Mouse (Mus musculus): Measurements from ENCODE around the gene Rnf152. TPM values are rescaled to one million over a fixed set of nuclear protein-coding genes. Genes with fewer than 3 reads are reported as not detected.
A peak's percentile ranks its signal among the peaks of the same experiment; 100 is the strongest.

Rnf152 gene
- polyA plus RNA-seq, 1 experiment from 2014 or later: 15.4 TPM

DNA sequence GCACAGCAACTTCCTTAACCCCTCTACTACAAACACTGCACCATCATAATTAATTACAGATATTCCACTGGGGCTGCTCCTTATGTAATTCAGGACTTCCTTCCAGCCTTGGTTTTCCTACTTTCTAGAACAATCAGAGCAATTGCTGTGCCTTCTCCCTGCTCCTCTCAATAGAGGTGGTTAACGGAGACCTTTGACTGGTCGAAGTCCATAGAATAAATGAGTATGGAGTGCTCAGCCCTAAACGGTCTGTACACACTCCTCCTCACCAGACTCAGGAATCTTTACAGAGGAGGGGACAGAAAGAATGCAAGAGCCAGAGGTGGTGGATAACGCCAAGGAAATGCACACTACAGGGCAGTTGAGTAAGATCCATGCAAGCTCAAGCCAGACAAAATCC is 19.1 kb downstream of the Rnf152 start:
- H3K4me3 ChIP-seq: no peak overlapping the region
- 88% methylated on average over 4 of the region's 4 CpGs for WGBS
- H3K4me1 ChIP-seq (replicated peaks): no peaks in the 10 kb centered on the region
- H3K27me3 ChIP-seq: no peaks in the 10 kb centered on the region
- no peak overlapping the region for H3K27ac ChIP-seq
- H3K36me3 ChIP-seq: no peaks in the 10 kb centered on the region
- ATAC-seq (ENCODE audit: low FRiP score): no peak
- H3K9ac ChIP-seq: no peak overlapping the region
- H3K4me2 ChIP-seq: no peak overlapping the region
- no peaks in the 10 kb centered on the region for H3K9me3 ChIP-seq

DNA sequence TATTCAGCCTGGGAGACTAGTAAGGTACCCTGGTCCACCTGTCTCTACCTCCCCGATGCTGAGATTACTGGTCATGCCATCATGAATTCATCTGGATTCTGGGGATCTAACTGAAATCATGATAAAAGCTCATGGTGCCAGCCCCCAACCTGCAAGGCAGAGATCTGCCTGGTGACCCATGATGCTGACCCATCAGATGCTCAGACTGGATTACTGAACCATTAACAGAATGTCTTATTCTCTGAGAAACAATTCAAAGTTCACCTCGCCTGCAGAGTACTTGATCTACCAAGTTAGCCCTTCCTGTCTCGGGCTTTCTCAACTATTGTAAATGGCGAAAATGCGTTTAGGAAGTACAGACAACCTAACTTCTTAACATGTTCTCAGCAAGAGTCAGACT is 20.4 kb downstream of the Rnf152 start:
- H3K4me1 ChIP-seq (replicated peaks): 0 out of 2 replicates have a peak, but pooled peaks cover 2% of the 10 kb centered on the region
- no peaks in the 10 kb centered on the region for H3K36me3 ChIP-seq
- H3K27me3 ChIP-seq: no peaks in the 10 kb centered on the region
- 95% methylated on average over 5 of the region's 5 CpGs for WGBS
- no peak overlapping the region for H3K9ac ChIP-seq
- no peak overlapping the region for H3K4me3 ChIP-seq
- ATAC-seq (ENCODE audit: low FRiP score): no peak
- no peaks in the 10 kb centered on the region for H3K9me3 ChIP-seq
- H3K27ac ChIP-seq: no peak overlapping the region
- H3K4me2 ChIP-seq: no peak overlapping the region

DNA sequence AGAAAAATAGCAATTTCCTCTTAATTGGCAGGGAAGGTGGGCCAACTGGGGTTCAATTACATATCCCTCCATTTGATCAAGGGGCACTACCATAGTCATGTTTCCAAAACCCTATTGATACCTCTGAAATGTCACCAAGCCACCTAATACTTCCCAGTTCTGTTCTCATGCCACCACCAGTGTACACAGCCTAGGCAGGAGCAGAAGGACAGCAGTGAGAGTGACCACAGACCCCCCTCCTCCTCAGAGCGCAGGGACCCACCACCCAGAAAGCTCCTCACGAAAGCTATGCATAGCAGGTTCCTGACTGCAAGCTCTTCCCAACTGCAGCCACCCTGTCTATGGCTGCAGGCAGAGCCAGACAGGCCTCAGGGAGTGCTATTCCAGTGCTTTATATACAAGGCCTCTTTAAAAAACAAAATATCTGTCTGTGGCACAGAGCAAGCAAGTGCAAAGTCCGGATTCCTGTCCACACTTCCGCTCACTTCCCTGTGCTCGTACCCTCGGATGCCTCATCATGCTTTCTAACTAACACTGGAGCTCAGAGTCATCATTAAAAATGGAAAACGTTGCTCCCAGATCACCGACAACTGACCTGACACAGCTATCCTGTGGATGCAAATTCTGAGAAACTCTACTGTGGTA is 24.3 kb downstream of the Rnf152 start:
- no peak overlapping the region for H3K27ac ChIP-seq
- WGBS: 88% methylated on average over 8 of the region's 8 CpGs
- ATAC-seq (ENCODE audit: low FRiP score): no peak
- H3K4me1 ChIP-seq (replicated peaks): 0 out of 2 replicates have a peak, but pooled peaks cover 5% of the 10 kb centered on the region
- no peaks in the 10 kb centered on the region for H3K36me3 ChIP-seq
- H3K4me2 ChIP-seq: no peak overlapping the region
- H3K9ac ChIP-seq: no peak overlapping the region
- no peaks in the 10 kb centered on the region for H3K27me3 ChIP-seq
- H3K4me3 ChIP-seq: no peak overlapping the region
- no peaks in the 10 kb centered on the region for H3K9me3 ChIP-seq

DNA sequence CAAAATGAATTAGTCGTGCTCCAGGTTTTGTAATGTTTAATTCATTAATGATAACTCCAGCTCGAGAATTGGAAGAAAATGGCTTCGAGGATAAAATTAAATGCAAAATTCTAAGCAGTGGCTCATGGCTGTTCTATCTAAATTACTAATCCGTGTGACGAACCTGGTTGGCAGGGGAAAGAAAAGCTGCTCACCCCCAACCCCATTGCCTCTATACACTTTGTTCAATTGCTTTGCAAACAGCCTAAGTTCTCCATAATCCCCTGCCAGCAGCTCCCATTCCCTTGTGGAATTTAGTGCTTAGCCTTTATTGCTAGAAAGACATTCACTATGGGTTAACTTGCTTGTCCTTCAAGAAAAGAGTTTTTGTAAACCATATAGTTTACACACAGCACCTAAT is 24.9 kb downstream of the Rnf152 start:
- Histone ChIP-seq H3K27me3 (no peaks in the 10 kb centered on the region), H3K4me1 (replicated peaks) (0 out of 2 replicates have a peak, but pooled peaks cover 5% of the 10 kb centered on the region), H3K9me3 (no peaks in the 10 kb centered on the region), H3K27ac (no peak overlapping the region), H3K4me3 (no peak overlapping the region), H3K36me3 (no peaks in the 10 kb centered on the region), H3K9ac (no peak overlapping the region), H3K4me2 (no peak overlapping the region)
- ATAC-seq (ENCODE audit: low FRiP score): no peak
- 68% methylated on average over 5 of the region's 5 CpGs for WGBS

DNA sequence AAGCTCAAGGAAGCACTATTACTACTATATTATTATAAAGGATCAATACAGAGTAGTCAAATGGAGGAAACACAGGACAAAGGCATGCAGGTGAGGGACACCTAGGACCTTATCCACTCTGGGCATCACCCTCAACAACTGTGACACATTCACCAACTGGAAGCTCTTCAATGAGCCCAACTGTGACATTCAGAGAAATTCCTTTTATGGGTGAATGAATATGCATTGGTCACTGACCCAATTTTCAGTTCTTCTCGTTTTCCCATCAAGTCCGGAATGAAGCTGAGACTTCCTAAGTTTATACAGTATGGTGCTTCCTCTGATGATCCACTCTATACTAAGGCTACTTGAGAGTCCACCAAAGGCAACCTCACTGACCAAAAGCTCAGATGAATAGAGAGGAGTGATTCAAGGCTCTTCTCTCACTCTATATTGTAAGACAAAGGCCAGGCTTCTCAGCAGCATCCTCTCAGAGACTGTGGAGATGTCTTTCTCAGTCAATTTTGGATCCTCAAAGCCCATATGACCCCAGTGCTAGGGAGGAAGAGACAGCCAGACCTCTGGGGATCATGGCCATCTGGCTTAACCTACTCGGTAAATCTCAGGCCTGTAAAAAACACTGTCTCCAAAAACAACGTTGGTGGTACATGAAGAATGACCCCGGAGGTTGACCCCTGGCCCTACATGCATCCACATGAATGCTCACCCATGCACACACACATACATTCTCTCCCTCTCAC is 25.8 kb downstream of the Rnf152 start:
- WGBS: 73% methylated on average over 5 of the region's 5 CpGs
- Histone ChIP-seq H3K27me3 (no peaks in the 10 kb centered on the region), H3K27ac (no peak overlapping the region)

DNA sequence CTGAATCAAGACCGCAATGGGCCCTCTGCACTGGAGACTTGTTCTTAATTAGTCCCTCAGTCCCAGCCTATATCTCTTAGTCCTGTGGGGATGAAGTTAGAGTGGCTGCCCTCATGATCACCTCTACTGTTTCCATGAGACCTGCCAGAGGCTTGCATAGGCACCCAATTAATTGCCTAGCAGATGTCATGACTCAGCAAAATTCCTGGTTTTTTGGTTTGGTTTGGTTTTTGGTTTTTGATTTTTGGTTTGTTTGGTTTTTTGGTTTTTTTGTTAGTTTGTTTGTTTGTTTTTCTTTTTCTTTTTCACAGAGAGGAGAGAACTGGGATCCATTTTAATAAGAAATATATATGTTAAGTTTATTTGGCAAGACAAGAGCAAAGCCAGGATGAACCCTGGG is 28.7 kb downstream of the Rnf152 start:
- no peak for ATAC-seq (ENCODE audit: low FRiP score)
- H3K4me1 ChIP-seq (replicated peaks): 0 out of 2 replicates have a peak, but pooled peaks cover 5% of the 10 kb centered on the region
- 92% methylated on average over 1 of the region's 1 CpGs for WGBS

More for the DNA sequence above, 25.8 kb downstream of the Rnf152 start:
- H3K36me3 ChIP-seq: no peaks in the 10 kb centered on the region
- no peak overlapping the region for H3K4me2 ChIP-seq
- no peak overlapping the region for H3K9ac ChIP-seq
- H3K4me1 ChIP-seq (replicated peaks): 0 out of 2 replicates have a peak, but pooled peaks cover 5% of the 10 kb centered on the region
- H3K4me3 ChIP-seq: no peak overlapping the region
- ATAC-seq (ENCODE audit: low FRiP score): no peak
- H3K9me3 ChIP-seq: no peaks in the 10 kb centered on the region

DNA sequence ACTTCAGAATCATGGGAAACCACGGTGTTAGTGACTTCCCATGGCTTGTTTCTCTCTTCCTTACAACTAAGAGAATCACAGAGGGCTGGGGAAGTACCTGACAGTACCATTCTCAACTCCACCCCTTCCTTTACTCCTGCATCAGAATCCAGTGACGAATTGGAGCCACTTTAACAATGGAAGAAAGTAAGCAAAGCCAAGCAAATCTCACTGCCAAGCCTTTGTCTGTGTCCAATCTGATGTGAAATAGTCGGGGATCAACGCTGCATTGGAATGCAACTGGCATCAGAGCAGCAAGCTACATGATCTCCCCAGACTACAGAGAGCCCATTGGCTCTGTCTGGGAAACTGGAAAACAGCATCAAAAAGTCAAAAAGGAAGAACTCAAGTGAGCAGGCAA is 31.9 kb downstream of the Rnf152 start:
- 0 out of 2 replicates have a peak, but pooled peaks have one; percentile 12 for ATAC-seq (ENCODE audit: low FRiP score)
- 55% methylated on average over 4 of the region's 4 CpGs for WGBS
- no peaks in the 10 kb centered on the region for H3K4me1 ChIP-seq (replicated peaks)
- no peak overlapping the region for H3K4me3 ChIP-seq
- no peak overlapping the region for H3K27ac ChIP-seq
- peaks cover 6% of the 10 kb centered on the region; the same call in 1 of the 2 replicates for H3K9me3 ChIP-seq
- H3K4me2 ChIP-seq: no peak overlapping the region
- no peaks in the 10 kb centered on the region for H3K36me3 ChIP-seq
- H3K9ac ChIP-seq: no peak overlapping the region
- H3K27me3 ChIP-seq: no peaks in the 10 kb centered on the region

More for the DNA sequence above, 28.7 kb downstream of the Rnf152 start:
- Histone ChIP-seq H3K4me2 (no peak overlapping the region), H3K9me3 (no peaks in the 10 kb centered on the region), H3K27ac (no peak overlapping the region), H3K27me3 (no peaks in the 10 kb centered on the region), H3K4me3 (no peak overlapping the region), H3K9ac (no peak overlapping the region), H3K36me3 (no peaks in the 10 kb centered on the region)

DNA sequence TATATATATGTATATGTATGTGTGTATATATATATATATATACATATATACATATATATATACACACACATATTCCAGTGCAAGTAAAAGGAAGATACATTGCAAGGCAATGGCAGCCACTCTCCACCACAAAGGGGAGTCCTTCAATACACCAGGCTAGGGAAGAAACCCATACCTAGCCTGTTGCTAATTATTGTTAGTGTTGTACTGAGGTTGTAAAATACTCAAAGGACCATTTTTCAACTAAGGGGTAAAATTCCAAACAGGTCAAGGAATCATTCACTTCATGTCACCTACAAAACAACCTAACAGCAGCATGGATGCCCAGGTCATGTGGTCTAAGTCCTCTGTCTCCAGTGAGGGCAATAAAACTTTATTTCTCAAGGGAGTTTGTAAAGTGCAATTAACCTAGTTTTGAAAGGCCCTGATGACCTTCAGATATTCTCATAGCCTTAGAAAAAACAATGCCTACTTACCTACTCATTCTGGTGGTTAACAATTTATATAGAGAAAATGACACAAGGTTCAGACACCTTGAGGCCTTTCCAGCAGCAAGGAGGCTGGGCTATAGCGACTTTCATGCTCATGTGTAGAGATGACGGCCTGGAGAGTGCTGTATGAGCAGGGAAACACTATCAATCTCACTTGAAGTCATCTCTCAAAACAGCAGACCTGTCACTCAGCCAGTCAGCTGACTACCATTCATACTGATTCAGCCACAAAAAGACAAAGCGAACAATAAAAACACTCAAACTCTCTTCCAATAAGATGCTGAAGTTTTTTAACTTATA is 42.3 kb downstream of the Rnf152 start:
- no peak overlapping the region for H3K27ac ChIP-seq
- H3K4me1 ChIP-seq (replicated peaks): peaks cover 7% of the 10 kb centered on the region; the same call in 1 of the 2 replicates
- H3K27me3 ChIP-seq: no peaks in the 10 kb centered on the region
- no peak overlapping the region for H3K9ac ChIP-seq
- no peak overlapping the region for H3K4me3 ChIP-seq
- H3K36me3 ChIP-seq: no peaks in the 10 kb centered on the region
- no peaks in the 10 kb centered on the region for H3K9me3 ChIP-seq
- no peak for ATAC-seq (ENCODE audit: low FRiP score)
- 74% methylated on average over 3 of the region's 3 CpGs for WGBS
- no peak overlapping the region for H3K4me2 ChIP-seq

DNA sequence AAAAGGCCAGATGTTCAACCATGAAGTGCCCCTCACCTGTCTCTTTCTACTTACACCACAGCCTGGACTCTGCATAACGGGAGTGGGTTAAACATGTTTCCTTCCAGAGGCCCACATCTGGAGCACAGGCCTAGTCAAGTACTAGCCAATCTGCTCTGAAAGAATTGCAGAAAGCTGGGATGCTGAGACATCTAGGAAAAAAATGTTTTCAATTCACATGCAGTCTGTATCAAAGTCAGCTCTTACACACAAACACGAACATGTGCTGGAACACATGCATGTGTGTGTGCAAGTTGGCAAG is 44.0 kb downstream of the Rnf152 start:
- peak; percentile 47 for ATAC-seq (ENCODE audit: low FRiP score)
- Histone ChIP-seq H3K4me3 (no peak overlapping the region), H3K9me3 (no peaks in the 10 kb centered on the region), H3K27ac (peak overlapping the region; percentile 60), H3K4me1 (replicated peaks) (peaks cover 7% of the 10 kb centered on the region; the same call in 1 of the 2 replicates), H3K9ac (no peak overlapping the region), H3K36me3 (no peaks in the 10 kb centered on the region), H3K27me3 (no peaks in the 10 kb centered on the region), H3K4me2 (no peak overlapping the region)
- WGBS: 54% methylated on average over 2 of the region's 2 CpGs

DNA sequence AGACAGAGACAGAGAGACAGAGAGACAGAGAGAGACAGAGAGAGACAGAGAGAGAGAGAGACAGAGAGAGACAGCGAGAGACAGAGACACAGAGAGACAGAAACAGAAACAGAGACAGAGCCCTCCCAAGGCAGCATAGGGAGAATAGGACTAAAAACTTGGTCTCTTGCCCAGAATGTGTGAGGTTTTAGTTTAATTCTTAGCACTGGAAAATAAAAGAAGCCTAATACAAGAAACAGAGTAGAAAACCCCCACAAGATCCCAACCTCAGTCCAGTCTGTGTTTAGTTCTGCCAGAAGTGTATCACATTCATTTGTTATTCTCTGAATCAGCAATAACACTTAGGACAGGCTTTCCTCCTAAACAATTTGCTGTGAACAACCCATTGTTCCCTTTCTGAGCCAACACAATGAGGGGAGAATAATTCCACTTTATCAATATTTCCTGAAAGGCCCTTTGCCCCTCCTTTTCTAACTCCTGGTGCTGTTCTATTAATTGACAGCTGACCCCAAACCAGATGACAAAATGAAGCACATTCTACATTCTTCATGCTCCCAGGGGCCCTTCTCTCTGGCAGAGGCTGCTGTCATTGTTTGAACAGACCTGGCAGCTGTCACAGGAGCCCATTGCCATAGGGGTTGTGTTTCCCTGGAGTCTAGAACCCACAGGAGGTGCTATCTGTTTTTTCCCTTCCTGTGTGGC is 44.5 kb downstream of the Rnf152 start:
- Histone ChIP-seq H3K27ac (peak overlapping the region; percentile 60), H3K36me3 (no peaks in the 10 kb centered on the region), H3K4me3 (no peak overlapping the region), H3K4me2 (no peak overlapping the region), H3K9me3 (no peaks in the 10 kb centered on the region), H3K9ac (no peak overlapping the region), H3K4me1 (replicated peaks) (peaks cover 7% of the 10 kb centered on the region; the same call in 1 of the 2 replicates), H3K27me3 (no peaks in the 10 kb centered on the region)
- ATAC-seq (ENCODE audit: low FRiP score): peak; percentile 78
- WGBS: 95% methylated on average over 1 of the region's 1 CpGs

DNA sequence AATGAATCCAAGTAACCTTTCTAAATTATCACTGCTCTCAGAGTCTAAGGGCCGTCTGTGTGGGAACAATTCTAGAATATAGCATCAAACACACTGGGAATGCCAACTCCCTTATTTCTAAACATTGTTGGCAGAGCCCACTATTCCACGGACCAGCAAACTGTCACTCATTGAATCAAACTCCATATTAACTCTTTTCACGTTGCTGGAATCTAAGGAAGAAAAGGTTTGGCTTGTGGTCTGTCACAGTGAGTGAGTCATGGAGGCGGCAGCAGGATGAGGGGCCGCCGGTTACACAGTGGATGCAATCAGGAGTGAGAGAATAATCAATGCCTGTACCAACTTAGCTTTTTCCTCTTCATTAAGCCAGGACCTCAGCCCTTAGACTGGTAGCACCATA is 54.3 kb downstream of the Rnf152 start:
- no peaks in the 10 kb centered on the region for H3K27me3 ChIP-seq
- H3K27ac ChIP-seq: no peak overlapping the region
- no peaks in the 10 kb centered on the region for H3K36me3 ChIP-seq
- no peak overlapping the region for H3K9ac ChIP-seq
- 64% methylated on average over 6 of the region's 6 CpGs for WGBS
- H3K4me3 ChIP-seq: no peak overlapping the region
- H3K4me2 ChIP-seq: no peak overlapping the region
- ATAC-seq (ENCODE audit: low FRiP score): no peak
- H3K9me3 ChIP-seq: no peaks in the 10 kb centered on the region
- H3K4me1 ChIP-seq (replicated peaks): no peaks in the 10 kb centered on the region

DNA sequence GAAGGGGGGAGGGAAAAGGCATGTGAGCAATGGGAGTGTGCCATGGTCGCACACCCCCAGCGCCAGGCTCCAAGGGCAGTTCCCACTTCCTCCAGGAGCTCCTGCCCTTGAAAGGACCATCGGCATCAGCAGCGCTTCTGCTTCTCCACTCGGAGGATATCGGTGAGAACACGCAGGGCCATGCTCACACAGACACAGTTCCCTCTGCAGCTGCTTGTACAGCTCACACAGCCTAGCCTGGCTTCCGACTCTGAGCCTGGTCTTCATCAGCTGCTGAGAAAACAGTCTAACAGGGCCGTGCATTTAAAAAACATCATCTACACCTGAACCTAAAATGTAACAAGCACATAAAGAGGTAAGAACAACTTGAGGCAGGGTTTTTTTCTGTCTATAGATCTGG is 54.7 kb downstream of the Rnf152 start:
- peak; percentile 57; the same call in 1 of the 2 replicates for ATAC-seq (ENCODE audit: low FRiP score)
- H3K27ac ChIP-seq: peak overlapping the region; percentile 35; the same call in 1 of the 2 replicates

More for the DNA sequence above, 54.7 kb downstream of the Rnf152 start:
- 88% methylated on average over 9 of the region's 9 CpGs for WGBS
- Histone ChIP-seq H3K9ac (no peak overlapping the region), H3K36me3 (no peaks in the 10 kb centered on the region), H3K9me3 (no peaks in the 10 kb centered on the region), H3K4me1 (replicated peaks) (no peaks in the 10 kb centered on the region), H3K27me3 (no peaks in the 10 kb centered on the region), H3K4me2 (no peak overlapping the region), H3K4me3 (no peak overlapping the region)
